Mouse (Mus musculus) forebrain, embryonic 10.5 days (tissue): ENCODE results near the gene Tmem28. TPM values are rescaled to one million over a fixed set of nuclear protein-coding genes. Genes with fewer than 3 reads are reported as not detected.

ENCODE experiments used
- DNase-seq: peaks from one replicate; pipeline ENCODE4 v3.0.0-alpha.2; 2017; ENCODE audit warnings: low spot score; ENCODE audit errors: extremely low spot score
- H3K27ac ChIP-seq: fragments of 300-500 bp; sonication (generic); 2 replicates; pipeline ENCODE4 v1.5.1; 2016; ENCODE audit warnings: mild to moderate bottlenecking
- H3K27me3 ChIP-seq: fragments of 300-500 bp; sonication (generic); 2 replicates; pipeline ENCODE4 v1.6.1; 2016; ENCODE audit warnings: mild to moderate bottlenecking; ENCODE audit not compliant: poor library complexity, severe bottlenecking
- H3K36me3 ChIP-seq: fragments of 300-500 bp; sonication (generic); replicated peaks from 2 replicates; pipeline ENCODE4 v1.6.1; 2016; ENCODE audit warnings: mild to moderate bottlenecking, moderate library complexity
- H3K4me1 ChIP-seq: fragments of 300-500 bp; sonication (generic); 2 replicates; pipeline ENCODE4 v1.6.1; 2016
- H3K4me3 ChIP-seq: fragments of 300-500 bp; sonication (generic); 2 replicates; pipeline ENCODE4 v1.5.1; 2016; ENCODE audit warnings: mild to moderate bottlenecking, moderate library complexity
- H3K9me3 ChIP-seq: fragments of 300-500 bp; sonication (generic); 2 replicates; pipeline ENCODE4 v1.6.1; 2016; ENCODE audit warnings: mild to moderate bottlenecking, moderate library complexity
- WGBS: fragments of 180-500 bp; shearing (Covaris S2); methylation state at CpG from one replicate; pipeline ENCODE4 v1.1.7; 2016; 5-methylcytosine and 5-hydroxymethylcytosine counted together
- polyA plus RNA-seq: library from polyadenylated mRNA; unstranded; fragments of >200 nt; fragmentation: Nextera tagmentation; extraction: Ambion mirVana; gene quantifications from 2 replicates; pipeline ENCODE4 v1.2.1, GENCODE M21; 2016

Gene Tmem28
- polyA plus RNA-seq, 1 experiment from 2014 or later: 0.79 TPM

- no peaks in the 10 kb centered on the region for H3K36me3 ChIP-seq
- 91% methylated on average over 4 of the region's 4 CpGs for WGBS
- no peak overlapping the region for H3K27ac ChIP-seq
- no peaks in the 10 kb centered on the region for H3K9me3 ChIP-seq
- DNase-seq: no peak
- peaks cover 3% of the 10 kb centered on the region; the same call in 1 of the 2 replicates for H3K4me1 ChIP-seq
- H3K4me3 ChIP-seq: no peak overlapping the region
- H3K27me3 ChIP-seq: peaks cover 67% of the 10 kb centered on the region
Observed at GRCm38 (mm10) chrX:99876781-99877180, 56.0 kb downstream of the Tmem28 start.

GRCm38 (mm10) chrX:99883396-99883795 is 62.6 kb downstream of the Tmem28 start:
- 32% methylated on average over 2 of the region's 2 CpGs for WGBS
- Histone ChIP-seq H3K4me1 (no peaks in the 10 kb centered on the region), H3K9me3 (no peaks in the 10 kb centered on the region; the same call in 1 of the 2 replicates), H3K27me3 (peaks cover 67% of the 10 kb centered on the region), H3K27ac (no peak overlapping the region), H3K36me3 (no peaks in the 10 kb centered on the region), H3K4me3 (no peak overlapping the region)
- DNase-seq: no peak

Other genes starting within 250 kb of the Tmem28 start
- gene Eda, start 154.6 kb downstream of the Tmem28 start, polyA plus RNA-seq: 1.7 and 1.8 TPM in 2 replicates